Mouse (Mus musculus) myocyte (in vitro differentiated cells): ENCODE results near the gene Rpl35a. TPM values are rescaled to one million over a fixed set of nuclear protein-coding genes. Genes with fewer than 3 reads are reported as not detected.

Experiments used
- H3K27me3 ChIP-seq: one replicate; pipeline ENCODE4 v1.6.1; 2011; ENCODE audit not compliant: control insufficient read depth, insufficient read depth, insufficient read length
- H3K36me3 ChIP-seq: one replicate; pipeline ENCODE4 v1.6.1; 2011; ENCODE audit not compliant: control insufficient read depth, insufficient read depth
- H3K4me2 ChIP-seq: one replicate; pipeline ENCODE4 v1.6.1; 2011; ENCODE audit warnings: low read depth, control low read depth
- H3K4me3 ChIP-seq: one replicate; pipeline ENCODE4 v1.5.1; 2011; ENCODE audit warnings: mild to moderate bottlenecking, control low read depth, moderate library complexity
- H3K79me2 ChIP-seq: one replicate; pipeline ENCODE4 v1.6.1; 2011; ENCODE audit not compliant: control insufficient read depth, insufficient read depth
- H3ac ChIP-seq: one replicate; pipeline ENCODE4 v1.6.1; 2011; ENCODE audit not compliant: control insufficient read depth, insufficient read length
- CEBPB ChIP-seq: IDR thresholded peaks from 2 replicates; pipeline ENCODE4 v1.6.1; 2011; ENCODE audit warnings: mild to moderate bottlenecking, moderate library complexity; ENCODE audit not compliant: poor library complexity, insufficient read depth, severe bottlenecking
- E2F4 ChIP-seq: IDR thresholded peaks from one replicate; pipeline ENCODE4 v1.6.1; 2011; ENCODE audit warnings: mild to moderate bottlenecking, control low read depth, moderate library complexity; ENCODE audit not compliant: insufficient read depth
- MAX ChIP-seq: IDR thresholded peaks from one replicate; pipeline ENCODE4 v1.6.1; 2011; ENCODE audit warnings: low read depth, mild to moderate bottlenecking, control low read depth
- MYOD1 ChIP-seq, 3 experiments: IDR thresholded peaks; one replicate each; pipeline ENCODE4 v1.6.1; 2011; ENCODE audit warnings: control low read depth in 2 of 3, low read depth in 2 of 3, mild to moderate bottlenecking in 2 of 3, moderate library complexity in 1 of 3; ENCODE audit not compliant: insufficient read length in 2 of 3, control insufficient read depth in 1 of 3
- MYOG ChIP-seq, 3 experiments: IDR thresholded peaks; one replicate each; pipeline ENCODE4 v1.6.1; 2011; ENCODE audit warnings: control low read depth in 2 of 3, low read depth in 2 of 3, mild to moderate bottlenecking in 2 of 3; ENCODE audit not compliant: insufficient read length in 2 of 3, control insufficient read depth in 1 of 3, insufficient read depth in 1 of 3
- POLR2A ChIP-seq: IDR thresholded peaks from one replicate; pipeline ENCODE4 v1.6.1; 2011; ENCODE audit warnings: low read depth, mild to moderate bottlenecking, control low read depth, moderate library complexity; ENCODE audit not compliant: insufficient read length
- POLR2AphosphoS2 ChIP-seq: IDR thresholded peaks from one replicate; pipeline ENCODE4 v1.6.1; 2011; ENCODE audit warnings: low read depth, control low read depth; ENCODE audit not compliant: insufficient read length
- REST ChIP-seq: IDR thresholded peaks from one replicate; pipeline ENCODE4 v1.6.1; 2011; ENCODE audit warnings: mild to moderate bottlenecking, control low read depth, moderate library complexity; ENCODE audit not compliant: insufficient read depth, insufficient read length
- SRF ChIP-seq: IDR thresholded peaks from one replicate; pipeline ENCODE4 v1.6.1; 2011; ENCODE audit warnings: low read depth; ENCODE audit not compliant: control insufficient read depth, insufficient read length
- TCF12 ChIP-seq: IDR thresholded peaks from one replicate; pipeline ENCODE4 v1.6.1; 2011; ENCODE audit warnings: mild to moderate bottlenecking, control low read depth; ENCODE audit not compliant: poor library complexity, insufficient read depth, severe bottlenecking
- TCF3 ChIP-seq: IDR thresholded peaks from one replicate; pipeline ENCODE4 v1.6.1; 2011; ENCODE audit warnings: low read depth, control low read depth; ENCODE audit not compliant: insufficient read length
- USF1 ChIP-seq: IDR thresholded peaks from one replicate; pipeline ENCODE4 v1.6.1; 2011; ENCODE audit warnings: low read depth, mild to moderate bottlenecking, control low read depth, moderate library complexity
- polyA plus RNA-seq: library from polyadenylated mRNA; unstranded; fragments of >200 nt; fragmentation: generic; extraction: Trizol; gene quantifications from one replicate; pipeline ENCODE4 v1.2.1, GENCODE M21; 2012; ENCODE audit warnings: missing spikeins

Rpl35a gene
- polyA plus RNA-seq, 1 experiment, result 2,314 TPM

DNA sequence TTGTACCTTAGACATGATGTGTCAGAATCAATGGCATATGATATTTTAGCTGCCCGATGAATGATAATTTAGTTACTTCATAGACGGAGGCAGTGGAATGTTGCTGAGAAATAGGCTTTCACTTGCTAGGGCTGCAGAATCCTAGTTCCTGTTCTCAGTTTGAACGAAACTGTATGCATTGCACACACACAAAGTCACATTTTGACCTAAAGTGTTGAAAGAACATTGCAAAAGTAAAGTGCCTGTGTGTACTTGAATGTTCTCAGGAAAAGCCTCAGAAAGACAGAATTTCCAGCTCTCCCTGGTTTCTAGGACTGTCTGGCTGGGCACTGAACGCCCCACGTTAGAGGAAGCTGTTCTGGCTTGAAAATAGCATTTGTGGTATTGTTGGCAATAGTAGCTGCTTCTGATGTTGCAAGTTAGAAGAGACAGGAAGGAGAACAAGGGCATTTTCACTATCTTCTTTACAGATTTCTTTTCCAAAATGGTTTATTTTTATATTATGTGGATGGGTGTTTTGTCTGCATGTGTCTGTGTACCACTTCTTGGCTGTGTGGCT is 20.9 kb downstream of the Rpl35a start:
- TF ChIP-seq CEBPB (no peak), USF1 (no peak), POLR2A (no peak), POLR2AphosphoS2 (no peak), MAX (no peak), MYOG (IDR thresholded peaks at IDR 0.05; ENCODE audit: control insufficient read depth in 1 of 3, insufficient read depth in 1 of 3, insufficient read length in 2 of 3, low read depth in 2 of 3) (no peak), SRF (no peak)
- no peaks in the 10 kb centered on the region for H3K27me3 ChIP-seq
- no peaks in the 10 kb centered on the region for H3K79me2 ChIP-seq
- no peak overlapping the region for H3K4me2 ChIP-seq
- H3K4me3 ChIP-seq, result no peak overlapping the region
- H3ac ChIP-seq, result no peak overlapping the region
- H3K36me3 ChIP-seq, result no peaks in the 10 kb centered on the region

- H3K4me2 ChIP-seq, result no peak overlapping the region
- H3ac ChIP-seq, result no peak overlapping the region
- no peaks in the 10 kb centered on the region for H3K27me3 ChIP-seq
Measured at GRCm38 (mm10) chr16:33080063-33080462, 23.8 kb downstream of the Rpl35a start.

DNA sequence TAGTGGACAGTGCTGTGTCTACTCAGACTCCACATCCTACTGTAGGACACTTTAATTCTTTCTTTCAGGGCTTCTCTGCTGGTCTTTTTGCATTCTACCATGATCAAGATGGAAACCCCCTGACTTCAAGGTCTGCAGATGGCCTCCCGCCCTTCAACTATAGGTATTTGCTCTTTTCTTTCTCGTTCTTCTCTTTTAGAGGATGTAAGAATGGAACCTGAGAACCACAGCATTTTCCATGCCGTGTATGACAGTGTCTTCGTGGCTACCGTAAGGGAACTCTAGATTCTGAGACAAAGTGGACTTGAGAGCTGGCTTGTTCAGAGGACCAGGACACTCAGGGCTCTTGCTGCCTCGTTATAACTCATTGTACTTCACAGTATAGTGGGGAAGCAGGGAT is 26.7 kb downstream of the Rpl35a start:
- TF ChIP-seq E2F4 (no peak), MYOG (IDR thresholded peaks at IDR 0.05; ENCODE audit: control insufficient read depth in 1 of 3, insufficient read depth in 1 of 3, insufficient read length in 2 of 3, low read depth in 2 of 3) (no peak), CEBPB (no peak), POLR2A (no peak), MYOD1 (IDR thresholded peaks at IDR 0.05; ENCODE audit: control insufficient read depth in 1 of 3, insufficient read length in 2 of 3, low read depth in 2 of 3) (no peak), TCF12 (no peak), REST (no peak), SRF (no peak), TCF3 (no peak)
- Histone ChIP-seq H3K4me2 (no peak overlapping the region), H3K79me2 (no peaks in the 10 kb centered on the region), H3K36me3 (no peaks in the 10 kb centered on the region), H3K27me3 (no peaks in the 10 kb centered on the region), H3ac (no peak overlapping the region), H3K4me3 (no peak overlapping the region)

More at GRCm38 (mm10) chr16:33080063-33080462, 23.8 kb downstream of the Rpl35a start:
- no peaks in the 10 kb centered on the region for H3K79me2 ChIP-seq
- no peaks in the 10 kb centered on the region for H3K36me3 ChIP-seq
- no peak overlapping the region for H3K4me3 ChIP-seq
- TF ChIP-seq USF1 (no peak), MAX (no peak), REST (no peak), E2F4 (no peak), POLR2A (no peak), POLR2AphosphoS2 (no peak), TCF3 (no peak), MYOD1 (IDR thresholded peaks at IDR 0.05; ENCODE audit: control insufficient read depth in 1 of 3, insufficient read length in 2 of 3, low read depth in 2 of 3) (no peak), MYOG (IDR thresholded peaks at IDR 0.05; ENCODE audit: control insufficient read depth in 1 of 3, insufficient read depth in 1 of 3, insufficient read length in 2 of 3, low read depth in 2 of 3) (no peak), TCF12 (no peak), SRF (no peak), CEBPB (no peak)

GRCm38 (mm10) chr16:33083996-33084395 is 27.7 kb downstream of the Rpl35a start:
- H3K4me2 ChIP-seq, result no peak overlapping the region
- H3K27me3 ChIP-seq, result no peaks in the 10 kb centered on the region
- H3ac ChIP-seq, result no peak overlapping the region
- no peaks in the 10 kb centered on the region for H3K36me3 ChIP-seq
- TF ChIP-seq TCF12 (no peak), MYOD1 (IDR thresholded peaks at IDR 0.05; ENCODE audit: control insufficient read depth in 1 of 3, insufficient read length in 2 of 3, low read depth in 2 of 3) (no peak), MYOG (IDR thresholded peaks at IDR 0.05; ENCODE audit: control insufficient read depth in 1 of 3, insufficient read depth in 1 of 3, insufficient read length in 2 of 3, low read depth in 2 of 3) (no peak), E2F4 (no peak), CEBPB (no peak), USF1 (no peak), TCF3 (no peak), REST (no peak), POLR2AphosphoS2 (no peak), POLR2A (no peak), SRF (no peak)
- H3K79me2 ChIP-seq, result no peaks in the 10 kb centered on the region
- H3K4me3 ChIP-seq, result no peak overlapping the region

- H3K4me3 ChIP-seq, result no peak overlapping the region
- H3ac ChIP-seq, result no peak overlapping the region
- no peaks in the 10 kb centered on the region for H3K27me3 ChIP-seq
- H3K36me3 ChIP-seq, result no peaks in the 10 kb centered on the region
- H3K79me2 ChIP-seq, result no peaks in the 10 kb centered on the region
- TF ChIP-seq REST (no peak), SRF (no peak), POLR2A (no peak), USF1 (no peak)
- no peak overlapping the region for H3K4me2 ChIP-seq
Measured at GRCm38 (mm10) chr16:33085666-33086065, 29.4 kb downstream of the Rpl35a start.

Other genes starting within 250 kb of the Rpl35a start
- not detected for gene Smbd1, start 246.0 kb upstream of the Rpl35a start, polyA plus RNA-seq
- 39.8 TPM for gene Fyttd1, start 179.0 kb upstream of the Rpl35a start, polyA plus RNA-seq
- 34.0 TPM for gene Rubcn, start 178.7 kb upstream of the Rpl35a start, polyA plus RNA-seq
- gene Lrch3, start 142.4 kb upstream of the Rpl35a start, polyA plus RNA-seq, result 9.0 TPM
- gene Iqcg, start 235 bp upstream of the Rpl35a start, polyA plus RNA-seq, result 0.80 TPM
- gene Lmln, start 6.1 kb downstream of the Rpl35a start, polyA plus RNA-seq, result 0.78 TPM
- gene Osbpl11, start 128.6 kb downstream of the Rpl35a start, polyA plus RNA-seq, result 8.5 TPM
- 26.8 TPM for gene Snx4, start 195.0 kb downstream of the Rpl35a start, polyA plus RNA-seq